Mouse (Mus musculus): ENCODE results near the gene Grb10. TPM values are rescaled to one million over a fixed set of nuclear protein-coding genes. Genes with fewer than 3 reads are reported as not detected.

The Grb10 gene
- total and polyA plus RNA-seq, 2 experiments = 3.0 to 4.0 TPM

DNA sequence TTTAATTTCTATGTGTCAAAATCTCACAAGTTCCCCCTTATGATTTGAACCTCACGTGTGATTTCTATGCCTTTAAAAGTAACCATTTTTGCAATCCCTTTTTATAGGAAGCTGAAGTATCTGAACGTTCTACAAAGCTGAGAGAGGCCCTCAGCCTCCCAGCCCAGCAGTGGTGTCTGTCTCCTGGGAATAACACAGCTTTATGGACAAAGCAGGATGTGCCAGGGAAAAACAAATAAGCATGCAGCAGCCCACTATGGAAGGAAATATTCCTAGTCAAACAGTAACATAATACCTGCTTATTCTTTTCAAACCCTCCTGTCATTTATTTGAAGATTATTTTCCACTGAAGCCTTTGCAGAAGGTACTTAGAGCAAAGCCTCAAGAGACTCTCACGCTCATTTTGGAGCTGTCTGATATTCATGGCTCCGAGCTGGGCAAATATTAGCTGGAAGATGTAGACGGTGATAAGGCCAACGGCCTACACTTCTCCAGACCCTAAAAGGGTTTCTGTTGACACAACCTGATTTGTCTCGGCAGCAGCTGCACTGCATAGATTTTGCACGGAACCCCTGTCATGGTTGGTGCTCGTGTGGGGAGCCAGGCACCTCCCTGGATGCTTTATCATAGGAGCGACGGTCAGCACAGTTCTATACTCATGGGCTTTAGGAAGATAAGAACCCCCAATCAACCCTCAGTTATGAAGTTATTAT, 153.8 kb downstream of the Grb10 start:
- TF ChIP-seq POLR2A (IDR thresholded peaks at IDR 0.05; ENCODE audit: extremely low read depth, insufficient read depth, low read length) (no peak), CTCF (IDR thresholded peaks at IDR 0.05; ENCODE audit: low read depth, low read length) (no peak)
- 46% methylated on average over 11 of the region's 11 CpGs for WGBS
- Histone ChIP-seq H3K27me3 (ENCODE audit: control insufficient read depth, insufficient read depth, low read length) (no peaks in the 10 kb centered on the region), H3K27ac (replicated peaks; ENCODE audit: insufficient read depth, low read depth, low read length) (no peak overlapping the region), H3K9ac (ENCODE audit: low read depth, low read length) (no peak overlapping the region), H3K4me1 (ENCODE audit: control insufficient read depth, insufficient read depth, low read length) (peaks cover 27% of the 10 kb centered on the region), H3K36me3 (ENCODE audit: control insufficient read depth, insufficient read depth, low read length) (peaks cover 26% of the 10 kb centered on the region), H3K79me2 (ENCODE audit: control insufficient read depth, insufficient read depth, low read length) (peaks cover 7% of the 10 kb centered on the region; the same call in 1 of the 2 replicates), H3K4me3 (ENCODE audit: insufficient read depth, low read depth, low read length) (no peak overlapping the region)
- DNase-seq (ENCODE audit: extremely low read depth, low read depth, low spot score) = no peak

DNA sequence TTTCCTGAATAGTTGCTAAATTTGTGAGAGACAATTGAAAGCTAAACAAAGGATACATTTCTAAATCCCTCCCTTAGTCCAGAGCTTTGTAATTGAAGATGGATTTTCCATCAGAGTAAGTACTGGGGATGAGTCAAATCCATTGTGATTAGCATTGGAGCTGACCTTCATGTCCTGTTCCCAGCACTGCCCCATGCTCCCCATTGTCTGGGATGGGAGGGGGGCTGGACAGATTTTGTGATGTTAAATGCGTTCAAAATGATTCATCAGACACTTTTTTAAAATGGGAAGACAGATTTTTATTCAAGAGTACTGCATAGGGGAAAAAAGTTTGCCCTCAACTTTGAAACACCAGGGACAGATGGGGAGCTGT, 156.7 kb downstream of the Grb10 start:
- Histone ChIP-seq H3K4me1 (ENCODE audit: control insufficient read depth, insufficient read depth, low read length) (peaks cover 18% of the 10 kb centered on the region), H3K4me3 (ENCODE audit: insufficient read depth, low read depth, low read length) (no peak overlapping the region), H3K27me3 (ENCODE audit: control insufficient read depth, insufficient read depth, low read length) (no peaks in the 10 kb centered on the region), H3K36me3 (ENCODE audit: control insufficient read depth, insufficient read depth, low read length) (peaks cover 39% of the 10 kb centered on the region), H3K27ac (replicated peaks; ENCODE audit: insufficient read depth, low read depth, low read length) (no peak overlapping the region), H3K9ac (ENCODE audit: low read depth, low read length) (no peak overlapping the region), H3K79me2 (ENCODE audit: control insufficient read depth, insufficient read depth, low read length) (no peaks in the 10 kb centered on the region; the same call in 1 of the 2 replicates)
- 72% methylated on average over 1 of the region's 1 CpGs for WGBS
- TF ChIP-seq POLR2A (IDR thresholded peaks at IDR 0.05; ENCODE audit: extremely low read depth, insufficient read depth, low read length) (no peak), CTCF (IDR thresholded peaks at IDR 0.05; ENCODE audit: low read depth, low read length) (no peak)
- no peak for DNase-seq (ENCODE audit: extremely low read depth, low read depth, low spot score)

DNA sequence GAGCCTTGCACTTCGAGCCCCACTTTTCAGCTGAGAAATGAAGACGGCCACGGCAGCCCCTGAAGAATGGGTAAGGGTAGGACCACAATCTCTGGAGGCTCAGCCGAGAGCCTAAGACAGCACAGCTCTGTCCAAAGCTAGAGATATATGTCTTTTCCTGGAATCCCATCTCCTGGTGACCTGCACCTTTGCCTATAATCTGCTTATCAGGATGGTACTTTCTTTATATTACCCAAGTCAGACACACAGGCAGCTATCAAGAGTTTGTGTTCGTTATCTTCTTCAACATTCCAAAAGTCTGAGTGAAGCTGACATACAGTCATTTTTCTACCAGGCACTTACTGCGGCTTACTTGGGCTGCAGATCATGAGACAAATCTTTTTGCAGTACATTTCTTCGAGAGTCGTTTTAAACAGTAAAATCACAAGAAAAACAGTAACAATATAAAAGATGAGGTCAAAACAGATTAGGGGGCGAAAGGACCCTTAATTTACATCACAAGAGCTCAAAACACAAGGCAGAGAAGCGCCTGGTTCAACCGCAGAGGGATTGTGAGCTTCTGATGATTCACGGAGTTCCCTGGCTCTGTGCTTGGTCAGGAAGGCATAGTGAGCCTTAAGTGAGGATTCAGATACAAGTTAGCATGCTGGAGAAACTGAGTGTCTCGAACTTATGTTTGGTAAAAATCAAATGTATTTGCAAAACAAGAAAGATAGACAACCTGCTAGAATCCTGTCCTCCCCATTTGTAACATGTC, 157.3 kb downstream of the Grb10 start:
- Histone ChIP-seq H3K36me3 (ENCODE audit: control insufficient read depth, insufficient read depth, low read length) (peaks cover 40% of the 10 kb centered on the region), H3K27ac (replicated peaks; ENCODE audit: insufficient read depth, low read depth, low read length) (no peak overlapping the region), H3K4me3 (ENCODE audit: insufficient read depth, low read depth, low read length) (no peak overlapping the region), H3K27me3 (ENCODE audit: control insufficient read depth, insufficient read depth, low read length) (no peaks in the 10 kb centered on the region), H3K4me1 (ENCODE audit: control insufficient read depth, insufficient read depth, low read length) (peaks cover 13% of the 10 kb centered on the region), H3K9ac (ENCODE audit: low read depth, low read length) (no peak overlapping the region), H3K79me2 (ENCODE audit: control insufficient read depth, insufficient read depth, low read length) (no peaks in the 10 kb centered on the region; the same call in 1 of the 2 replicates)
- DNase-seq (ENCODE audit: extremely low read depth, low read depth, low spot score) = no peak
- TF ChIP-seq CTCF (IDR thresholded peaks at IDR 0.05; ENCODE audit: low read depth, low read length) (no peak), POLR2A (IDR thresholded peaks at IDR 0.05; ENCODE audit: extremely low read depth, insufficient read depth, low read length) (no peak)
- WGBS = 91% methylated on average over 13 of the region's 13 CpGs

Other genes starting within 250 kb of the Grb10 start
- 0.46 and 1.3 TPM in 2 replicates for gene Fignl1, start 229.7 kb downstream of the Grb10 start, total RNA-seq (2014; rRNA removed)
- gene Fignl1, start 229.7 kb downstream of the Grb10 start, polyA plus RNA-seq (2012; rRNA removed) = 0.09 and 0.10 TPM in 2 replicates
- 56.4 and 67.3 TPM in 2 replicates for gene Ddc, start 140.5 kb downstream of the Grb10 start, total RNA-seq (2014; rRNA removed)
- 75.7 and 82.3 TPM in 2 replicates for gene Ddc, start 140.5 kb downstream of the Grb10 start, polyA plus RNA-seq (2012; rRNA removed)

All from liver, adult 2 months (tissue).